Mouse (Mus musculus): ENCODE results near the gene Shank1. TPM values are rescaled to one million over a fixed set of nuclear protein-coding genes. Genes with fewer than 3 reads are reported as not detected.

Gene Shank1
- 0.06 TPM for polyA plus RNA-seq (2014; fragmentation: Illumina TruSeq; extraction: RNeasy Lipid Tissue Mini Kit (QIAGEN cat#74804))

GRCm38 (mm10) chr7:44309475-44310284, at the start of gene Shank1:
TSS of gene Shank1 (plus strand) at chr7:44310253.

GRCm38 (mm10) chr7:44261147-44261546, 48.9 kb upstream of the Shank1 start, which contains the start of gene Gm15517:
TSS of gene Gm15517 (plus strand) at chr7:44261447.

GRCm38 (mm10) chr7:44306516-44307240, 3.4 kb upstream of the Shank1 start, which contains the start of gene Clec11a:
TSS of gene Clec11a (minus strand) at chr7:44306902.

GRCm38 (mm10) chr7:44383980-44384715, 74.1 kb downstream of the Shank1 start, which contains the start of gene Syt3:
TSS of gene Syt3 (plus strand) at chr7:44384102.

GRCm38 (mm10) chr7:44385720-44386119, 75.7 kb downstream of the Shank1 start, which contains the start of gene 1700008O03Rik:
TSS of gene 1700008O03Rik (minus strand) at chr7:44385820.

Other genes with a start within 250 kb of the Shank1 start
- gene Klk1b21, start 207.9 kb upstream of the Shank1 start, polyA plus RNA-seq (2014; fragmentation: Illumina TruSeq; extraction: RNeasy Lipid Tissue Mini Kit (QIAGEN cat#74804)): 0.60 TPM
- gene Klk1b22, start 197.6 kb upstream of the Shank1 start, polyA plus RNA-seq (2014; fragmentation: Illumina TruSeq; extraction: RNeasy Lipid Tissue Mini Kit (QIAGEN cat#74804)): not detected
- gene Klk1b16, start 173.5 kb upstream of the Shank1 start, polyA plus RNA-seq (2014; fragmentation: Illumina TruSeq; extraction: RNeasy Lipid Tissue Mini Kit (QIAGEN cat#74804)): not detected
- gene Klk1b24, start 122.0 kb upstream of the Shank1 start, polyA plus RNA-seq (2014; fragmentation: Illumina TruSeq; extraction: RNeasy Lipid Tissue Mini Kit (QIAGEN cat#74804)): not detected
- gene Klk1b3, start 112.1 kb upstream of the Shank1 start, polyA plus RNA-seq (2014; fragmentation: Illumina TruSeq; extraction: RNeasy Lipid Tissue Mini Kit (QIAGEN cat#74804)): not detected
- not detected for gene Klk1b4, start 102.8 kb upstream of the Shank1 start, polyA plus RNA-seq (2014; fragmentation: Illumina TruSeq; extraction: RNeasy Lipid Tissue Mini Kit (QIAGEN cat#74804))
- gene Klk1b5, start 94.3 kb upstream of the Shank1 start, polyA plus RNA-seq (2014; fragmentation: Illumina TruSeq; extraction: RNeasy Lipid Tissue Mini Kit (QIAGEN cat#74804)): not detected
- gene Klk1, start 84.9 kb upstream of the Shank1 start, polyA plus RNA-seq (2014; fragmentation: Illumina TruSeq; extraction: RNeasy Lipid Tissue Mini Kit (QIAGEN cat#74804)): 1.2 TPM
- gene Gm36864, start 74.1 kb upstream of the Shank1 start, polyA plus RNA-seq (2014; fragmentation: Illumina TruSeq; extraction: RNeasy Lipid Tissue Mini Kit (QIAGEN cat#74804)): not detected
- gene 1700028J19Rik, start 63.6 kb upstream of the Shank1 start, polyA plus RNA-seq (2014; fragmentation: Illumina TruSeq; extraction: RNeasy Lipid Tissue Mini Kit (QIAGEN cat#74804)): not detected
- gene 2410002F23Rik, start 63.5 kb upstream of the Shank1 start, polyA plus RNA-seq (2014; fragmentation: Illumina TruSeq; extraction: RNeasy Lipid Tissue Mini Kit (QIAGEN cat#74804)): 40.3 TPM
- not detected for gene Acp4, start 52.9 kb upstream of the Shank1 start, polyA plus RNA-seq (2014; fragmentation: Illumina TruSeq; extraction: RNeasy Lipid Tissue Mini Kit (QIAGEN cat#74804))
- gene Gm15517, start 48.8 kb upstream of the Shank1 start, polyA plus RNA-seq (2014; fragmentation: Illumina TruSeq; extraction: RNeasy Lipid Tissue Mini Kit (QIAGEN cat#74804)): not detected
- gene Clec11a, start 3.4 kb upstream of the Shank1 start, polyA plus RNA-seq (2014; fragmentation: Illumina TruSeq; extraction: RNeasy Lipid Tissue Mini Kit (QIAGEN cat#74804)): 2.9 TPM
- gene Syt3, start 73.8 kb downstream of the Shank1 start, polyA plus RNA-seq (2014; fragmentation: Illumina TruSeq; extraction: RNeasy Lipid Tissue Mini Kit (QIAGEN cat#74804)): not detected
- gene 1700008O03Rik, start 75.6 kb downstream of the Shank1 start, polyA plus RNA-seq (2014; fragmentation: Illumina TruSeq; extraction: RNeasy Lipid Tissue Mini Kit (QIAGEN cat#74804)): not detected
- 0.26 TPM for gene Lrrc4b, start 118.8 kb downstream of the Shank1 start, polyA plus RNA-seq (2014; fragmentation: Illumina TruSeq; extraction: RNeasy Lipid Tissue Mini Kit (QIAGEN cat#74804))
- not detected for gene Aspdh, start 155.1 kb downstream of the Shank1 start, polyA plus RNA-seq (2014; fragmentation: Illumina TruSeq; extraction: RNeasy Lipid Tissue Mini Kit (QIAGEN cat#74804))
- not detected for gene Josd2, start 157.7 kb downstream of the Shank1 start, polyA plus RNA-seq (2014; fragmentation: Illumina TruSeq; extraction: RNeasy Lipid Tissue Mini Kit (QIAGEN cat#74804))
- gene Emc10, start 186.3 kb downstream of the Shank1 start, polyA plus RNA-seq (2014; fragmentation: Illumina TruSeq; extraction: RNeasy Lipid Tissue Mini Kit (QIAGEN cat#74804)): 1.5 TPM
- gene Fam71e1, start 186.3 kb downstream of the Shank1 start, polyA plus RNA-seq (2014; fragmentation: Illumina TruSeq; extraction: RNeasy Lipid Tissue Mini Kit (QIAGEN cat#74804)): not detected
- not detected for gene Mybpc2, start 214.4 kb downstream of the Shank1 start, polyA plus RNA-seq (2014; fragmentation: Illumina TruSeq; extraction: RNeasy Lipid Tissue Mini Kit (QIAGEN cat#74804))
- gene Spib, start 221.8 kb downstream of the Shank1 start, polyA plus RNA-seq (2014; fragmentation: Illumina TruSeq; extraction: RNeasy Lipid Tissue Mini Kit (QIAGEN cat#74804)): not detected
- gene Pold1, start 238.6 kb downstream of the Shank1 start, polyA plus RNA-seq (2014; fragmentation: Illumina TruSeq; extraction: RNeasy Lipid Tissue Mini Kit (QIAGEN cat#74804)): not detected
- not detected for gene Nr1h2, start 243.7 kb downstream of the Shank1 start, polyA plus RNA-seq (2014; fragmentation: Illumina TruSeq; extraction: RNeasy Lipid Tissue Mini Kit (QIAGEN cat#74804))

Data from ovary, adult 10 weeks (tissue).